Mouse (Mus musculus) lung, postnatal 0 days (tissue): ENCODE measurements at regions not wholly inside any gene's neighbourhood (a gene's known extent, or its start where the extent isn't known, plus 50 kb on each side); places are given as distances from the start of the nearest gene placed in this dataset.

Experiments used
- CTCF ChIP-seq: IDR thresholded peaks from 2 replicates; pipeline ENCODE4 v1.5.1; 2016; ENCODE audit warnings: antibody characterized with exemption, mild to moderate bottlenecking
- EP300 ChIP-seq: IDR thresholded peaks from 2 replicates; pipeline ENCODE4 v1.6.1; 2016; ENCODE audit warnings: antibody characterized with exemption, mild to moderate bottlenecking, control low read depth

DNA sequence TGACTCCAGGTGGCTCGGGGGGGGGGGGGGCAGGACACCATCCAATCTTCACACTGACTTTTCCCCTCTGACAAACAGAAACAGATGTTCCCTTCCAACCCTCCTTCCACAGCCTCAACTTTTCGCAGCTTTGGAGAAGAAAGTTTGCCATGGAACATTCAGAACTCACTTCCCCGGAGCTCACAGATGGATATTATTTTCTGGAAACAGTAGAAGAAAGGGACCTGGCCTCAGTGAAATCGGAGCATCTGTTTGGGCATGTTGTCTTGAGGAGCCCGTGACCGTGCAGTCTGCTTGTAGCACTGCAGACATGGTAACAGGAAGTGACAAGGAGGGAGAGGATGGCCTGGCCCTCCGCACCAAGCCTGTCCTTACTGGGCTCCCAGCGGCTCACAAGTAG, 90.1 kb downstream of the Rbm43 start:
- no peak for TF ChIP-seq CTCF
- TF ChIP-seq EP300, result no peak
